Mouse (Mus musculus): ENCODE results near the gene Plekhb2. TPM values are rescaled to one million over a fixed set of nuclear protein-coding genes. Genes with fewer than 3 reads are reported as not detected.

Gene Plekhb2
- polyA plus RNA-seq, 1 experiment from 2014 or later, result 76.8 TPM

DNA sequence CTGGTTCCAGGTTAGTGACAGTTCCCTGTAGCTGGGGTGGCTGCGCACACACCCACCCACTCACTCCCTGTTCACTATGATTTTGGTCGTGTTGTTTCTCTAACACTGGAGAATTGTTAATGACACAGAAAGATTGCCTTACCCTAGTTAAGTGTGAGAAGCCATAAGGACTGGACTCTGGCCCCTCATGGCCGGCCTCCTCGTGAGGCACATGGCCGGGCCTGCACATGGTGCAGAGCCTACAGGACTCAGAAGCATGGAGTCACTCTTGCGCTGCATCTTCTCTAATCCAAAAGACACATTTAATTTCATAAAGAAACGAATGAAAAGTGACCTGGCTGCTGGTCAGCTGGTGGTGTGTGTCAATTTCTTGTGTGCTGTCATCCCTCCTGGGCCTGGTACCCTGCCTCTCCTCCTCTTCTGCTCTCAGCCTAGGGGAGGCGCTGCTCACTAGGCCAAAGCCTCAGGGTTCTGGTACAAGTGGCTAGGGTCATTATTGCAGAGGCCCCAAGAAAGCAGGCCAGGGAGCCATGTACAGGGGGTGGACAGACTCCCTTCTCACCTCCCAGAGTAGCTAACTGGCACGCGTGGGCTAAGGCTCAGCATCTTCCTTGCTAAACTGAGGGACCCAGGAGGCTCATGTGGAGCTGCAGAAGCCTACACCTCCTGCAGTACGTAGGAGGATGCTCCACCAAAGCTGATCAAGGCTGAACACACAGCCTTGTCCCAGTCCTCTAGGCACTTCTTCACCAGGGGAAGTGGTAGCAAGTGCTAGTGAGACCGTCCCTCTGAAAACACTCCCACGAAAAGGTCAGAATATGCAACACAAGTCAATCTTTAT is 37.1 kb upstream of the Plekhb2 start:
- Histone ChIP-seq H3K27ac (ENCODE audit: low read depth, low read length) (no peak overlapping the region; the same call in 1 of the 2 replicates), H3K4me2 (ENCODE audit: low read depth, low read length) (no peak overlapping the region)
- WGBS, result 94% methylated on average over 13 of the region's 13 CpGs

DNA sequence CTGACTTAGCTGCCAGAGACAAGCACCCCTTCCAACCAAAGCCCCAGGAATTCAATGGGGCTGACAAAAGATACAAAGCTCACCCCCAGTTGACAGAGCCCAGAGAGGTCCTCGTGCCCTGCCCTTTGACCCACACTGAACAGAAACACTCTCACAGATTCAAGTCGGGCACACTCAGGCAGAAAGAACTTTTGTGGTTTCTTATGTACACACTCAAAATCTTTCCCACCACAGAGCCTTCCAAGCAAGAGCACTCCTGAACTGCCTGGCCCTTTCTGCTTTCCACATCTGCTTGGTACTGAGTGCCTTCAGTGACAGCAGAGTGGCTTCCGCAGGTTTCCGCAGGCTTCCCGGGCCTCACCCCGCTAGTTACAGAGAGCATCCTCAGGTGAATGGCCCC is 33.9 kb upstream of the Plekhb2 start:
- Histone ChIP-seq H3K27ac (ENCODE audit: low read depth, low read length) (no peak overlapping the region), H3K4me1 (ENCODE audit: control insufficient read depth, insufficient read depth, low read length) (no peaks in the 10 kb centered on the region), H3K9ac (replicated peaks; ENCODE audit: low read depth, low read length) (no peak overlapping the region), H3K4me3 (ENCODE audit: low read depth, low read length) (no peak overlapping the region), H3K9me3 (ENCODE audit: control insufficient read depth, low read length) (no peaks in the 10 kb centered on the region), H3K36me3 (ENCODE audit: control insufficient read depth, insufficient read depth, low read length) (peaks cover 60% of the 10 kb centered on the region), H3K4me2 (ENCODE audit: low read depth, low read length) (no peak overlapping the region), H3K27me3 (ENCODE audit: control insufficient read depth, insufficient read depth, low read length) (no peaks in the 10 kb centered on the region)
- 78% methylated on average over 6 of the region's 6 CpGs for WGBS
- ATAC-seq (ENCODE audit: low read depth), result no peak

More for the DNA sequence above, 37.1 kb upstream of the Plekhb2 start:
- ATAC-seq (ENCODE audit: low read depth), result no peak
- Histone ChIP-seq H3K4me3 (ENCODE audit: low read depth, low read length) (no peak overlapping the region), H3K4me1 (ENCODE audit: control insufficient read depth, insufficient read depth, low read length) (no peaks in the 10 kb centered on the region), H3K9ac (replicated peaks; ENCODE audit: low read depth, low read length) (no peak overlapping the region), H3K27me3 (ENCODE audit: control insufficient read depth, insufficient read depth, low read length) (no peaks in the 10 kb centered on the region), H3K36me3 (ENCODE audit: control insufficient read depth, insufficient read depth, low read length) (peaks cover 72% of the 10 kb centered on the region), H3K9me3 (ENCODE audit: control insufficient read depth, low read length) (no peaks in the 10 kb centered on the region)

DNA sequence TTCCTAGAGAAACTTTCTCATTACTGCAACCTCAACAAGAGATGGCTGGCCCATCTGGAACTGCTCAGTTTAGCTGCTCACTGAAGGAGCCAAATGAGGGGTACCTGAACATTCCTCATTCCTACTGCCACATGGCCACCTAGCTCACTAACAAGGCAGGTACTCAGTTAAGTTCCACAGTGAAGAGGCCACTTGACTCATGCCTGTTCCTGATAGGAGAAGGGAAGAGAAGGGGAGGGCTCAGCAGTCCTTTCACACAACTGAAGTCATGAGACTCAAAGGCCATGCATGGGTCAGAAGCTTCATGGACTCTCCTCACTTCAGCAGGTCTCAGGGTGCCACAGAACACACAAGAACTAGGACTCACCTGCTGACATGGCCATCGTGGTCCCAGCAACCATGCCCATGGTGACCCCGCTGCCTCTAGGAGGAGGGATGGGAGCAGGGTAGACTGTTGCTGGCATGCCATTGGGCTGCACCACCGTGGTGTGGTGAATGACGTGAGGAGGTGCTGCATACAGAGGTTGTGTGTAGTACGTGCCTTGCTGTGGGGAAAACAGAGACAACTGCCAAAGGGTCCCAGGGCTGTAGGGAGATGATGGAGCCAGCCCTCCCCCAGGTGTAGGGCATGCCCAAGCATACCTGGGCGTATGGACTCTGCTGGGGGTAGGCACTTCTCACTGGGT is 30.4 kb upstream of the Plekhb2 start:
- Histone ChIP-seq H3K27ac (ENCODE audit: low read depth, low read length) (no peak overlapping the region), H3K36me3 (ENCODE audit: control insufficient read depth, insufficient read depth, low read length) (peaks cover 36% of the 10 kb centered on the region), H3K9ac (replicated peaks; ENCODE audit: low read depth, low read length) (no peak overlapping the region), H3K4me3 (ENCODE audit: low read depth, low read length) (no peak overlapping the region), H3K4me2 (ENCODE audit: low read depth, low read length) (no peak overlapping the region), H3K9me3 (ENCODE audit: control insufficient read depth, low read length) (no peaks in the 10 kb centered on the region), H3K27me3 (ENCODE audit: control insufficient read depth, insufficient read depth, low read length) (no peaks in the 10 kb centered on the region), H3K4me1 (ENCODE audit: control insufficient read depth, insufficient read depth, low read length) (no peaks in the 10 kb centered on the region)
- 94% methylated on average over 6 of the region's 6 CpGs for WGBS
- no peak for ATAC-seq (ENCODE audit: low read depth)

DNA sequence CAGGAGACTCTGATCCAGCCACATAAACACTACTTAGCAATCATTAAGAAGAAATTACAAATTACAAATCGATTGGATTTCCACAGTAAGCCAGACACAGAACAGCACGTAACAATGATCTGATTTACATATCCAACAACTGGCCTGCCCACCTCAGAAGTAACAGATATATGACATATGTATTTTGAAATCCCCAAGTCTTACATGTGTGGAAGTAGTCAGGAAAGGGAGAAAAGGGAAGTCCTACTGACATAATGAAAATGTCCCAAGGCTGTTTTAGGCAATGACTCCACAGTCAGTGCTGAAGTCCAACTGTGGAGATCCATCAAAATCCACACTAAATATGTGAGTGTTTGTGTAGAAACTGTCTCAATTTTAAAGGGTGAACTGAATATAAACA is 28.4 kb upstream of the Plekhb2 start:
- H3K27ac ChIP-seq (ENCODE audit: low read depth, low read length), result no peak overlapping the region
- H3K4me1 ChIP-seq (ENCODE audit: control insufficient read depth, insufficient read depth, low read length), result no peaks in the 10 kb centered on the region
- WGBS, result 93% methylated on average over 2 of the region's 2 CpGs
- H3K27me3 ChIP-seq (ENCODE audit: control insufficient read depth, insufficient read depth, low read length), result no peaks in the 10 kb centered on the region
- H3K9me3 ChIP-seq (ENCODE audit: control insufficient read depth, low read length), result no peaks in the 10 kb centered on the region
- H3K4me3 ChIP-seq (ENCODE audit: low read depth, low read length), result no peak overlapping the region
- no peak for ATAC-seq (ENCODE audit: low read depth)
- H3K9ac ChIP-seq (replicated peaks; ENCODE audit: low read depth, low read length), result no peak overlapping the region
- no peak overlapping the region for H3K4me2 ChIP-seq (ENCODE audit: low read depth, low read length)
- peaks cover 27% of the 10 kb centered on the region for H3K36me3 ChIP-seq (ENCODE audit: control insufficient read depth, insufficient read depth, low read length)

DNA sequence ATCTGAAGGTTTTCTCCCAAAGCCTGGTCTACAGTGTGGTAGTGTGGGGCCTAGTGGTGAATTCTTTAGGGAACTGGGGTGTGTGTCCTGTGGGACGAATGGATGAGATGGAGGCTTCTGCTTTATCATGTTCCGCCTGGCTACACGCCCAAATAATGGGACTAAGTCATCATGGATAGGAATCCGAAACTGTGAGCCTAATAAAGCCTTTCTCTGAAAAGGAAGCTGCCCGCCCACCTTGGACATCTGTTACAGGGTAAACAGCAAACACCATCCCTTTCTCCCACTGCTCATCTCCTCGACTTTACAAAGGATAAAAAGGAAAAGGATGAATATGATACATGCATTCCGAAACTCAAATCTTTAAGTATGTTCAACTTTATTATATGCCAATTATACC is 27.8 kb upstream of the Plekhb2 start:
- Histone ChIP-seq H3K4me2 (ENCODE audit: low read depth, low read length) (no peak overlapping the region), H3K9me3 (ENCODE audit: control insufficient read depth, low read length) (no peaks in the 10 kb centered on the region), H3K27me3 (ENCODE audit: control insufficient read depth, insufficient read depth, low read length) (no peaks in the 10 kb centered on the region), H3K9ac (replicated peaks; ENCODE audit: low read depth, low read length) (no peak overlapping the region), H3K4me1 (ENCODE audit: control insufficient read depth, insufficient read depth, low read length) (no peaks in the 10 kb centered on the region), H3K36me3 (ENCODE audit: control insufficient read depth, insufficient read depth, low read length) (peaks cover 21% of the 10 kb centered on the region), H3K27ac (ENCODE audit: low read depth, low read length) (no peak overlapping the region), H3K4me3 (ENCODE audit: low read depth, low read length) (no peak overlapping the region)
- ATAC-seq (ENCODE audit: low read depth), result no peak
- WGBS, result 89% methylated on average over 7 of the region's 7 CpGs

DNA sequence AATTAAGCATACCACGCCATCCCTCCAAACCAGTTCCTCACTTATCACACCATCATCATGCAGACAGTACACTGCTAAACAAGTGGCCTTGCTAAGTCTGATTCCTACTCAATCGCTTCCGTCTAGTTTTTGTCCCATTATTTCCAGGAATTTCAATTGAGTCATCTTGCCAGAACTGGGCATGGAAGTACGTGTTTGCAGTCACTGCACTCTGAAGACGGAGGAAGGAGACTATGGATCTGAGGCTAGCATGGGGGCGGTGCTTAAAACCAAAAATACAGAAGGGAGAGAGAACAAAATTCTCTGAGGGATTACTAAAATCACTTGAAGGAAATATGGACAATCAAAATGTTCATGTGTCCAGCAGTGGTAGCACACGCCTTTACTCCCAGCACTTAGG is 27.0 kb upstream of the Plekhb2 start:
- no peak for ATAC-seq (ENCODE audit: low read depth)
- WGBS, result 93% methylated on average over 7 of the region's 7 CpGs
- Histone ChIP-seq H3K27me3 (ENCODE audit: control insufficient read depth, insufficient read depth, low read length) (no peaks in the 10 kb centered on the region), H3K36me3 (ENCODE audit: control insufficient read depth, insufficient read depth, low read length) (peaks cover 14% of the 10 kb centered on the region; the same call in 1 of the 2 replicates), H3K4me1 (ENCODE audit: control insufficient read depth, insufficient read depth, low read length) (no peaks in the 10 kb centered on the region), H3K9me3 (ENCODE audit: control insufficient read depth, low read length) (no peaks in the 10 kb centered on the region), H3K27ac (ENCODE audit: low read depth, low read length) (no peak overlapping the region), H3K4me3 (ENCODE audit: low read depth, low read length) (no peak overlapping the region), H3K9ac (replicated peaks; ENCODE audit: low read depth, low read length) (no peak overlapping the region), H3K4me2 (ENCODE audit: low read depth, low read length) (no peak overlapping the region)

DNA sequence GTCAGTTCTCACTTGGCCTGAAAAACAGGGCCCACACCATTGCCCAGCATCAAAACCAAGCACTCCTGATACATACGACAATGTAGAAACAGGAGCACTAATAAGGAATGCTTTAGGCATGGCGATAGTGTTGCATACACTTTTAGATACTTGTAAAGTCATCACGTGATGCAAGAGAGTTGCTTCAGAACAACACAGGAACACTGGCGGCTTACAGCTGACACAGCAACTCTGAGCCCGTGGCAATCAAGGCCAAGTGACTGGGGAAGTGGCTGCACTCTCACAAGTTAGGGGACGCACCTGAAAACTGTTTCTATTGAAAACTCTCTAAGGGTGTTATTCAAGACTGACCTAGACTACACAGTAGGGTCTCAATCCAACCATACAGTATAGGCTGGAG is 26.4 kb upstream of the Plekhb2 start:
- Histone ChIP-seq H3K27me3 (ENCODE audit: control insufficient read depth, insufficient read depth, low read length) (no peaks in the 10 kb centered on the region), H3K9ac (replicated peaks; ENCODE audit: low read depth, low read length) (no peak overlapping the region), H3K4me2 (ENCODE audit: low read depth, low read length) (no peak overlapping the region), H3K9me3 (ENCODE audit: control insufficient read depth, low read length) (no peaks in the 10 kb centered on the region), H3K27ac (ENCODE audit: low read depth, low read length) (no peak overlapping the region), H3K36me3 (ENCODE audit: control insufficient read depth, insufficient read depth, low read length) (peaks cover 15% of the 10 kb centered on the region; the same call in 1 of the 2 replicates), H3K4me1 (ENCODE audit: control insufficient read depth, insufficient read depth, low read length) (no peaks in the 10 kb centered on the region), H3K4me3 (ENCODE audit: low read depth, low read length) (no peak overlapping the region)
- ATAC-seq (ENCODE audit: low read depth), result no peak
- WGBS, result 93% methylated on average over 6 of the region's 6 CpGs

DNA sequence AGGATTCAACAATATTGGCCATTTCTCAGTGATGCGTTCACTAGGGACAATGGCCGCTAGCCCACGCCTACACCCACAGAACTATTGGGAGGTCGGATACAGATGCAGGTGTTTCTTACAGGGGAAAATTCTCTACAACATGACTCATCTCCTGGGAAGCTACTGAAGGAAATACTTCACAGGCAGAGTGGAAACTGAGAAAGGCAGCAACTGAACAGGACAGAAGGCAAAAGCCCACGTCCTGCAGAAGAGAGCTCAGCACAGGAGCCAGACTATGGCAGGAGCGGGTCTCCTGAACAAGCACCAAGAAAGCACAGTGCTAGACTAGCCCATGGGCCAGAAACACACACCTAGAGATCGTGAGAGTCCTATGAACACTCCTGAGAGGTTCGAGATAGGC is 25.6 kb upstream of the Plekhb2 start:
- Histone ChIP-seq H3K4me1 (ENCODE audit: control insufficient read depth, insufficient read depth, low read length) (no peaks in the 10 kb centered on the region), H3K27me3 (ENCODE audit: control insufficient read depth, insufficient read depth, low read length) (no peaks in the 10 kb centered on the region), H3K4me3 (ENCODE audit: low read depth, low read length) (no peak overlapping the region), H3K27ac (ENCODE audit: low read depth, low read length) (no peak overlapping the region), H3K36me3 (ENCODE audit: control insufficient read depth, insufficient read depth, low read length) (peaks cover 23% of the 10 kb centered on the region; the same call in 1 of the 2 replicates), H3K9me3 (ENCODE audit: control insufficient read depth, low read length) (no peaks in the 10 kb centered on the region), H3K9ac (replicated peaks; ENCODE audit: low read depth, low read length) (no peak overlapping the region), H3K4me2 (ENCODE audit: low read depth, low read length) (no peak overlapping the region)
- ATAC-seq (ENCODE audit: low read depth), result no peak
- WGBS, result 88% methylated on average over 8 of the region's 8 CpGs

DNA sequence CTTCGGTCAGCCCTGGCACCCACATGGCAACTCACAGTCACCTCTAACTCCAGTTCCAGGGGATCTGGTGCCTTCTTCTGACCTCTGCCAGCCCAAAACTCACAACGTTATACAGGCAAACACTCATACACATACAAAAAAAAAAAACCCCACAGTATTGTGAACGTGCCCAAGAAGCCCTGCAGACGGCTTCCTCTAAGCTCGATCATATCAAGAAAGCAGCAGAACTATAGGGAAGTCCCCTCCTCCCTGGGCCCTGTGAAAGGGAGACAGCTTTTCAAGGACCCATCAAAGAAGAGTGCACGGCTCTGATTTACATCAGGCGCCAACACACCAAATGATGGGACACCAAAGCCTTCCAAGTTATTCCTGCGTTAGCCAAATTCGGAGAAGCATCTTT is 23.9 kb upstream of the Plekhb2 start:
- no peak overlapping the region for H3K4me2 ChIP-seq (ENCODE audit: low read depth, low read length)
- peaks cover 20% of the 10 kb centered on the region; the same call in 1 of the 2 replicates for H3K36me3 ChIP-seq (ENCODE audit: control insufficient read depth, insufficient read depth, low read length)
- no peaks in the 10 kb centered on the region; the same call in 1 of the 2 replicates for H3K4me1 ChIP-seq (ENCODE audit: control insufficient read depth, insufficient read depth, low read length)
- H3K4me3 ChIP-seq (ENCODE audit: low read depth, low read length), result no peak overlapping the region
- no peak overlapping the region for H3K27ac ChIP-seq (ENCODE audit: low read depth, low read length)
- ATAC-seq (ENCODE audit: low read depth), result no peak
- H3K27me3 ChIP-seq (ENCODE audit: control insufficient read depth, insufficient read depth, low read length), result no peaks in the 10 kb centered on the region
- no peaks in the 10 kb centered on the region for H3K9me3 ChIP-seq (ENCODE audit: control insufficient read depth, low read length)
- no peak overlapping the region for H3K9ac ChIP-seq (replicated peaks; ENCODE audit: low read depth, low read length)
- 86% methylated on average over 9 of the region's 9 CpGs for WGBS

All from neural tube, embryonic 14.5 days (tissue).